Mouse (Mus musculus): ENCODE measurements around the gene Pcdh15.

- TF ChIP-seq REST (IDR thresholded peaks at IDR 0.05; ENCODE audit: insufficient read depth, insufficient read length) (no peak), E2F4 (IDR thresholded peaks at IDR 0.05; ENCODE audit: insufficient read depth) (no peak), POLR2A (IDR thresholded peaks at IDR 0.05; ENCODE audit: insufficient read length, low read depth) (no peak), MAX (IDR thresholded peaks at IDR 0.05; ENCODE audit: low read depth) (no peak), MYOD1 (IDR thresholded peaks at IDR 0.05; ENCODE audit: control insufficient read depth in 1 of 3, insufficient read length in 2 of 3, low read depth in 2 of 3) (no peak)
These were observed 1508.5 kb downstream of the Pcdh15 start for GRCm38 (mm10) chr10:74607683-74608082.
